Mouse (Mus musculus) embryonic fibroblast, embryonic 13.5 days (primary cell): ENCODE data around the gene Gm21985.

Experiments used
- CTCF ChIP-seq: IDR thresholded peaks from 2 replicates; pipeline ENCODE4 v1.5.1; 2011; ENCODE audit warnings: mild to moderate bottlenecking, control low read depth, low read length, moderate library complexity, borderline replicate concordance; ENCODE audit not compliant: insufficient read depth
- POLR2A ChIP-seq: IDR thresholded peaks from 2 replicates; pipeline ENCODE4 v1.6.1; 2011; ENCODE audit warnings: low read depth, mild to moderate bottlenecking, control low read depth, low read length, moderate library complexity

- no peak for TF ChIP-seq CTCF
- TF ChIP-seq POLR2A, result no peak
Observed at GRCm38 (mm10) chr2:112445511-112445910, 179.4 kb downstream of the Gm21985 start.
